Mouse (Mus musculus) spleen, embryonic (tissue): ENCODE results near the gene Gm17332.
"Not testable (repeated sequence)": the region's sequence is repeated elsewhere in the genome, so short reads cannot be mapped to it uniquely, and the experiment has no call there.

Experiments used
- CTCF ChIA-PET: fragments of 350-600 bp; sonication (Branson Sonifier 250); formaldehyde crosslinking; loops from one replicate; lab custom pipeline; 2022; lab: Charles Lee

Gene Gm17332

DNA sequence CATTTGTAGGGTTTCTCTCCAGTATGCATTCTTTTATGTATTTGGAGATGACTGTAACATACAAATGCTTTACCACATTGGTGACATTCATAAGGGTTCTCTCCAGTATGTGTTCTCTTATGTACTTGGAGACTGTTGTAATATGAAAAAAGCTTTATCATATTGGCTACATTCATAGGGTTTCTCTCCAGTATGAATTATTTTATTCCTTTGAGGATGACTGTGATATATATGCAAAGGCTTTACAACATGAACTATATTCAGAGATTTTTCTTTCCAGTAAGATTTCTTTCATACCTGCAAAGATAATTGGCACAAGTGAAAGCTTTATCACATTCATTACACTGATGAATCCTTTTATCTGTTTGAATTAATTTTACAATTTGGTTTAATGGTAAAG is at the start of gene Gm17332:
Gm17332 (minus strand) TSS at position 101 of the 400 bp plus-strand sequence.
- CTCF ChIA-PET: no interaction called here

DNA sequence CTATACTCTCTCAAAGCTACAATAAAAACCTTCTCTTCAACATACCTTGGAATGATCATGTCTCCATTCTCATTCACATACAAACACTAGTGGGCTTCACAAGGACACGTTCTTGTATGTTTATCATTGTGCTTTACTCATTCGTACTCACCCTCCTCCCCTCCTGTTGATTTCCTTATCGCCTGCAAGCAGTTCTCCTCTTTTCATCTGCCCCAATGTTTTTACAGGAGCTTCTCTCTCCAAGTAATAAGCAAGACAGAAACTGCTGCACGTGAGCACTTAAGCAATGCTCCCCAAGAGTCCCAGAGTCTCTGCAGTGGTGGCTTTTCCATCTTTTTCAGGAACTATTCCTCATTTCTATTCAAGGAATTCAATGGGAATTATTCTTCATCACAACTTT is 47.7 kb upstream of the Gm17332 start:
- CTCF ChIA-PET: no interaction called here

DNA sequence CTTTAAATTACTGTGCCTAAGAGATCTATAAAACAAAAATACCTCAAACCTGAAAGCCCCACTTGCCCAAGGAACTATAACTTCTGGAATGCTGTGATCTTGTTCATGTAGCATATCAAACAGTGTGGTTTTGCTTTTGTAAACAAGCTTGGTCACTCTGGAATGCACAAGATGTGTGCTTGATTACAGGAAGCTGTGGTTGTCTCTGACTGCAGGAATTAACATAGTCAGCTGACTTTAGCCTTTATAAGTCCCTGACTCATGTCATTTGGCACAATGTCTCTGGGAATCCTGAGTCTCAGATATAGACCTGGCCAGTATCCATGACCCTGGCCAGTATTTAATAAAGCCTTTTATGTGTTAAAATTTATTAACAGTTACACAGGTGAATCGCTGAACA is 43.1 kb upstream of the Gm17332 start:
- CTCF ChIA-PET: no interaction called here

DNA sequence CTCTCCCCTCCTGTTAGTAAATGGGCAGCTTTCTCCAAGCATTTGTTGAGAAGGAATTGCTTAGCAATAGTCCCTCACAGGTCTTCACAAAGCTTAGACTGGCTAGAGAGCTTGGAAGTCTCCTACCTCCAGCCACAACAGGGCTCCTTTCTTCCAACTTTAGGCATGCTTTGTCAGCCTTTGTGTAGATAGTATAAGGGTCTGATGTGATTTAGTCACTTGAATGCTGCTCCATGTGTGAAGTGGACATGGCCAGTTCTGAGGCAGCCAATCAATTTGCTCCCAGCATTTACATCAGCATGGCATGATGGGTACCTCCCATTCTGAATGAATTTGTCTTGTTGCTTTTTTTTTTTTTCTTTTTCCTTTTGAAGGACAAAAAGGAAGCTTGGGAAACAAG is 35.7 kb upstream of the Gm17332 start:
- CTCF ChIA-PET: interaction anchor here (0.7 kb wide), 1 partner anchor 38 kb away, joined by 3 read pairs; no protein-coding TSS in a partner anchor

DNA sequence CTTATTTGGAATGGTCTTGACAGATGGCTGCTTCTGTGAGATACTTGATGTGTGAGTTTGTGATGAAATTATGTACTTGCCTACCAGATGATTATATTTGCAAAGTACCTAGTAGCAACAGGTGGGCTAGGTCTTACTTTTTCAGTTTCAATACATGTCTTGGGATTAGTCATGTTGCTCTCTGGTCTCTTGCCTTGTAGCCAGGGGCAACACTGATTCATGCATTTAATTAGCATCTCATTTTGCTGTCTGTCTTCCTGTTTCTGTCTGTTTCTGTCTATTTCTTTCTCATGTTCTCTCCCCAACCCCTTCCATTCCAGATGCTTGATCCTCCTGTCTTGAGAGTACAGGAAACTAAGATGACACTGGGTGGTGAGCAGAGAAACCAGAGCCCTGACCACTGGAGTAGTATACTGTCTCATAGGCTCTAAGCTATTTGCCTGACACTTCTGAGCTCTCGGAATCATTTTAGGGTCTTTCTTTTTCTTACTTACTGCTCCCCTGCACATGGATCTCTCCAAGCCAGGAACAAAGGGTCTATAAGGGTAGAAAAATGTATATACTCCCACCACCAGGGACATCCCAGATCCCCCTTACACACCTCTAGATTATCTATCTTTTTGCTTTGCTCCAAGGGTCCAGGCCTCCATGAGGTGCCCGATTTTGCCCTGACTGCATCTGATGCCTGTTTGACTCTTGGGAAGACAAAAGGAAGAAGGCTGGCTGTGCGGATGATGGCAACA is 13.5 kb upstream of the Gm17332 start:
- CTCF ChIA-PET: no interaction called here

DNA sequence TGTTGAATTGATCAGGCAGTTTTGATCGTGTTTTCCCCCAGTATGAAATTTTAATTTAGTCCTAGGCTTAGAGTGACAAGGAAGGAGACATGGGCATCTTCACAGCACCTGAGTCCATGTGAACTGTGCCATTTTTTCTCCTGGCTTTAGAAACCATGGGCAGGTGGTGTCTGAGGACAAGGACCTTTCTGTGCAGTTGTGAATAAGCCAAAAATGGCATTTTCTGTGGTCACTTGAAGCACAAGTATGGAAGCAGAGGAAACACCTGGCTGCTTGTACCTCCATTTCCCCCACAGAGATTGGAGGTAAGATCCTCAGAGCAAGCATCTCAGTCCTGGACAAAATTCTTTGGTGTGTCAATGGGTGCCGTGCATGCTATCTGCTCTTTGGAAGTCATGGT is 12.5 kb upstream of the Gm17332 start:
- CTCF ChIA-PET: no interaction called here

DNA sequence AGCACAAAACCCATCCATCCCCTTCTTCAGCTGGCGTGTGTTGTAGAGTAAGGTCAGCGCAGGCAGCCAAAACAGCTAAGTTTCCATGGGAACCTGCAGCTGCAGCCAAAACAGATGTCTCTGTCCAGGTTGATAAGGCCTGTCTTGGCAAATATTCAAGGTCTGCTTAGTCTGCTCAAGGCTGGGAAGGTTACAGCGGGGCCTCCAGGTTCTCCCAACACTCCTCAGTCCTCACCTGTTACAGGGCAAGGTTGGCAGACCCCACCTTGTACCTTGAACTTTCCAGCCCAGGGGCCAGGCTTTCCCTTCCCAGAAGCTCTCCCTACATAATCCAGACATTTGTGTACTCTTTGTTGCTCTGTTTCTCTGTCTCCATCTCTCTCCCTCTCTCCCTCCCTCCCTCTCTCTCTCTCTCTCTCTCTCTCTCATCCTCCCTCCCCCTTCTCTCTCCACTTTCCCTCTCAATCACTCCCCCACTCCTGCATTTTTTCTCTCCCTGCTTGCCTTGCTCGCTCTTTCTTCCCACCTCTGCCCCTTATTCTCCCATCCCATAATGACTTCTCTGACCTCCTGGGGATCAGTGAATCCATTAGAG is 12.1 kb downstream of the Gm17332 start:
- CTCF ChIA-PET: no interaction called here

DNA sequence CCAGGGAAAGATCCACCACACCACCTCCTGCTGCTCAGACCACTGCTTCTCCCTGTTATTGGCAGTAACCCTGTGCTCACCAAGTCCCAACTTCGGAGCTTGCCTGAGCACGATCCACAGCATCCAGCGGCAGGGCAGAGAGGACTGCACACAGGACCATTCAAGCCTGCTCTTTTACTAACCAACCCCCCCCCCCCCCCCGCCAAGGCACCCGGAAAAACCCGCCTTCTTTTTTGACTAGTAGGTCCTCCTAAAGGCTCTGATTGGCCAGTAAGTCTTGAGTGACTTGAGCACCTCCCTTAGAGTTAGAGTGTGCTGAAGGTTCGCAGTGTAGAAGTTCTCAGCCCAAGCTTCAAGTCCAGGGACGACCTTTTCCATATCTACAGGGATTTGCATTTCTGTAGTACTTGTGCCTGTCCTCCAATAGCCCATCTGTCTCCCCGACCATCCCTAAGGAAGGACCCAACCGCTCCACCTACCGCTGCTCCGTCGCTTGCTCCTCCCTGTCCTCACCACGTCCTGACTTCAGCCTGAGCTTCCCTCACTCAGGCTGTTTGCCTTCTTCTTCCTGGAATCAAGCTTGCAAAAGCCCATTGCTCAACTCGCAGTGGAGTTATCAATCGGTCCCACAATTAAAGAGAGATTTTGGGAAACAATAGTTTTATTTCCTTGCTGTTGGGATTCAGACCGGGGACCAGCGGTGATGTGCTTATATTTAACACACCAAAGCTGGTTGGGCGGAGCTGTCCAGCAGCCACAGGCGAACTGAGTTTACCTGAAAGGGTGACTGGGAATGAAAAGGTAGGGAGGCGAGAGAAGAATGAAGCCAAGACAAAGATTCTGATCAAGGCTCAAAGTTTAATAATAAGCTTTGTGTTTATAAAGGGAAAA is 12.9 kb downstream of the Gm17332 start:
- CTCF ChIA-PET: no interaction called here

DNA sequence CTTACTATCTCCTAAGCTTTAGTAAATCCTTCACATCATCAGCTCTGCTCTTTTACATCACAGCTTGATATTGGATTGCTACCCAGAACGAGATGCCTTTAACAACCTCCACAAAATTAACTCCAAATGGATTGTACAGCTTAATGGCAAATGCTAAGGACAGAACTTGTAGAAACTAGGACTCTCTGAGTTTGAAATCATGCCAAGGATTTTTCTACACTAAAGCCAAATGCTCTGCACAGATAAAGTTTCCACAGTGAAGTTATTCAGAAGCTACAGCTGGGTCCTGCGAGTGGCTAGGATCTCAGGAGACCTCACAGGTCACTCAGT is 13.5 kb downstream of the Gm17332 start:
- CTCF ChIA-PET: no interaction called here

DNA sequence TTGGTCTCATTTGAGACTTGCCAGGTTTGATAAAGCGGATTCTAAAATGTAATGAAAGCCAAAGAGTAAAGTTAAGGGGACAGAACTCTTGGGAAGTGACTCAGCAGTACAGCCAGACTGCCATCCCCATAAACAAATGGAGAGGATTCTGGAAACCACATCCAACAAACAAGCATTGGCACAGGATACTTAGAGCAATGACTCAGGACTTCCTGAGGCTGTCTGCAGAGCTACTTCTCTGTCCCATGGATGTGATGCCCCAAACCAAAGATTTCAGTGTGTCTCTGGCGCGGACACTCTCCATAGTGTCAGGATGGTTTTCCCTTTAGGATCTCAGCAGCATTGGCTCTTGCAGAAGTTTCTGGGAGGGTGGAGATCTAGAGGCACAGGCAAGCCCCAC is 25.2 kb downstream of the Gm17332 start:
- CTCF ChIA-PET: no interaction called here

DNA sequence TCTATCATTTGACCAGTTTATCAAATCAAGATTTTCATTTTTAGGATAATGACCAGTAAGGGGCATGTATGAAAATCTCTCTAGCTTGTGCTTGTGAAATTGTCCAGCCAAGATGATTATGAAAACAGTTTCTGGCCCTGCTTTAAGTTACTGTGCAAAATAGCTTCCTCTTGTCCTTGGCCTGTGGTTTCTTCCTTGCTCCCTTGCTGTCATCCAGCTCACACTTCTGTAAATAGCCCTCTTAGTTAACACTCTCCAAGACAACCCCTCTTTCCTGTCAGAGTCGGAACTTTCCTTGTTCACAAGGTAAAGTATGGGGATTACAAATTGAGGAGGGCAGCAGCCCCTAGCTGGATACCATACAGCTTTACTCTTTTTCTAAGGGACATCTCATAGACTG is 43.9 kb downstream of the Gm17332 start:
- CTCF ChIA-PET: not testable (repeated sequence)

DNA sequence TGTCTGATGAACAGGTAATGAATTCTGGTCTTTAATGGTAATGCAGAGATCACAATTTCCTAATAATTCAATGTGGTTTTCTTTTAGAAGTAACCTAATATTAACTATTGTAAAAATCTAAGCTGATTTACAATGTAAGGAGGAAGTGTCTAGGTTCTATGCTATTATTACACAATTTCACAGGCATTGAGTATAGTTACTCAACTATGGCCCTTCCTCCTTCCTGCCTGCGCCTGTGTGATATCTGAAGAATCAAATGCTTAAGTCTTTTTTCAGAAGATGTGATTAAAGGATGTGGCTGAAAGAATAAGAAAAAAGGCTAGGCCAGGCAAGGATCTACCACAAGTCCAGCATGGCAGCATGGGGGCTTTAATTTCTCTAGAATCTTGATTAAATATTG is 47.4 kb downstream of the Gm17332 start:
- CTCF ChIA-PET: not testable (repeated sequence)

DNA sequence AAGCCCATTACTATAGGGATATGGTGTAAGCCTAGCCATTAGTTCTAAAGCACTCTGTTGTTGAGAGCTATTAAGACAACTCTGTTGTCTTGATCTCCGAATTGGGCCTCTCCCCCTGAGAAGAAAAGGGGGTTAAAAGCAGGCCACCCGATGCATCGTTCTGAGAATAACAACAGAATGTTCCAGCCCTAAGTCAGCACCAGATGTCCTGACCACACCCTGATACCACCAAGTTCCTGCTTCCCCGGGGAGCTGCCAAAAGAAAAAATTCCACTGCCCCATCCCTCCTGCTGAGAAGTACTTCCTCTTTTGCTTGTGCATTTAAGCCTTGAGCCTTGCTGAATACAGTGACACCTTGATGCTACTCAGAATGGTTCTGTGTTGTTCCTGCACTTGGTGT is 48.5 kb downstream of the Gm17332 start:
- CTCF ChIA-PET: interaction anchor here (0.7 kb wide), 1 partner anchor 12 kb away, joined by 3 read pairs; no protein-coding TSS in a partner anchor
